Mouse (Mus musculus): ENCODE data around the gene Ccl6.

Gene Ccl6

DNA sequence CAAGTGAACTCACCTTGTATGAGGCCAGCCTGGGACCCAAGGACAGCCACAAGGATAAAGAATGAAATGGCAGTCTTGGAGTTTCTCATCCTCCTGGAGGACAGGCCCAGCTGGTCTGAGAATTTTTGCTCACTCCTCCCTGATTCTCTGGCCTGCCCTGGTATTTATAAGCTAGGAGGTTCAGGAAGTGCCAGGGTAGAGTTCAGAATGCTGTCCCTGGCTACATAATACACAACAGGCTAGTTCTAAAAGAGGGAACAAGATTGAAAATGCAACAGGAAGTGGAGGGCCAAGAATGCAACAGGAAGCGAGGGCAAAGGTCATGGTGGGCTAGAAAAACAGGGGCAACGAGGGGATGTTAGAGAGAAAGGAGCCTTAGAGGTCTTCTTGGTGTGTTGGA lies at the start of gene Ccl6:
Gene Ccl6 (minus strand): TSS at position 235 of the 400 bp plus-strand sequence.
- no peak for DNase-seq (ENCODE audit: low read depth, low spot score)

DNA sequence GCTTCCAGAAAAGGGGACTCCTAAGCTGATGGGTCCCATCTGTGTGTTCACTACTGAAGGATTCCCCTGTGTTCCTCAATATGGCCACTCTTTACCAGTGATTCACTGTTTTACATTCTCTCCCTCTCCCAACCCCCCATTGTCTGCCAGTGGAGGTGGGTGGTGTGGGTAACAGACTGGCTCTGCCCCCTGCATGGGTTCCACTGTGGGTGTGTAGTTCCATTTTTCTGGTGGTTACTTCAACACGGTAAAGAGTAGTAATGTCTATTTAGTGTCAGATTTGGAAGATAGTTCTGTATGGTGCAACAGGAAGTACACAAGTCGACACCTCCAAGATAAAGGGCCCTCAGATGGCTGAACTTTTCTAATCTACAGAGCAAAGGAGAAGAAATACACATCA lies 48.3 kb upstream of the Ccl6 start:
- no peak for DNase-seq (ENCODE audit: low read depth, low spot score)

DNA sequence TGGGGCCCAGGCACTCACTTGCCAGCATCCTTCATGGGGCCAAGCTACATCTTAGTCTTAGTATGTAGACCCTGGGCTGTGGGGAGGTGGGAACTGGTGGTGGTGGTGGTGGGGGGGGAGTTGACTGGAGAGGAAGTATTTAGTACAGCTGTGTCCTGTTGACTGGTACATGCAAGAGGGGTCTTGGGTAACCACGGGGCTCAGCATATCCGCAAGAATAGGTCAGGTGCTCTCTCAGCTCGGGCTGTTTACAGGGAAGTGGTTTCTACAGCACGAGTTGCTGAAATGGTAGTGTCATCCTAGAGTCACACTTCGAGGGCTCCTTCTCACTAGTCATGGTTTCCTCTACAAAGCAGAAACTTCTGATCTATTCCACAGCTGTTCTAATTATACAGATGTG lies 47.3 kb upstream of the Ccl6 start:
- DNase-seq (ENCODE audit: low read depth, low spot score), result no peak

DNA sequence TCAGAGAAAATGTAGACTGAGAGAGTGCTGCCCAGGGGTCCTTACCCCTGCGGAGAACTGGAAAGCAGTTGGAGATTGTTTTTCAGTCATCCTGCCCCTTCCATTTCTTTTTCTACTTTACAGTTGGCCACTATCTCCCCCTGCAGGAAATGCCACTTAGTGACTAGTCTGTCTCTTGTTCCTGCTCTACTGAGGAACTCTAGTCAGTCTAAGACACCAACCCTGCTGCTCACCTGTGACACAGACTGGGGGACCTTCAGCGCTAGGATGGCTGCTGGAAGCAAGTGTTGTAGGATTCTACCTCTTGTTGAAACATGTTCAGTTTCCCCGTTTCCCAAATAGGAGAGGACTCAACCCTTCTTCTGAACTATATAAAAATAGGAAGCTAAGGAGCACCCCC lies 46.6 kb upstream of the Ccl6 start:
- no peak for DNase-seq (ENCODE audit: low read depth, low spot score)

DNA sequence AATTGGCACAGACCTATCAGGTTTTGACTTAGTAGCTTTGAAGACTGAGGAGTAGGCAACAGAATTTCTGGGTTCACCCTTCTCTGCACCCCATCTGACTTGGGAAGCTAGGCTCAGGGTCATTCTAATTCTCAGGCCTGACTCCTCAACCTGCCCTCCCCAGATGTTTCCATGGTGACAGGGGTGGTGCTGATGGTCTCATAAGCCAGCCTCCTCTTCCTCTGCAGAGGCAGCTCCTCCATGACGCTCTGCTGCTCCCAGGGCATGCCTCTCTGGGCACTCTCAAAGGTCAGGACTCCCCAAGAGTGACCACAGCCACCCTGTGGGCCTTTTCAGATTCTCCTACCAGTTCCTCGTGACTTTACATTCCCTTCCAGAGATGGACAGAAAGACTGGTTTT lies 46.0 kb upstream of the Ccl6 start:
- DNase-seq (ENCODE audit: low read depth, low spot score), result no peak

DNA sequence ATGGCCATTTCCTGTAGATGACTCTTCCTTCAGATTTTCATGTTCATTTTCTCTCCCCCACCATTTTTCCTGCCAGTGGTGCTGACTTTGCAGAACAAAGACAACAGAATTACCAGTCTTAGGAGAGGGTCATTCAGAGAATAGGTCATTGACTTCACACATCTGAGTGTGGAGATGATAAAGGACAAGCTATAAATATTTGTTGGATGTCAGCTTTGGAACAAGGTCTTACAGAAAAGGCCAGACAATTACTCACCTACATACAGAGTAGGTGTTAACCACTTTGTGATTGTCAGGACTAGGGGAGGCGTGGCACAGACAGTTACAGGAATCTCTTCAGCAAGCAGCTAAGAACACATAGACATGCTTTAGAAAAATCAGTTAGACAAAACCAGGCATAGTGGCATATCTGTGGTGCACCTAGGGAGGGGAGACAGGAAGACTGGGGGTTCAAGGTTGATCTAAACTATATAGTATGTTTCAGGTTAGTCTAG lies 43.9 kb upstream of the Ccl6 start:
- no peak for DNase-seq (ENCODE audit: low read depth, low spot score)

DNA sequence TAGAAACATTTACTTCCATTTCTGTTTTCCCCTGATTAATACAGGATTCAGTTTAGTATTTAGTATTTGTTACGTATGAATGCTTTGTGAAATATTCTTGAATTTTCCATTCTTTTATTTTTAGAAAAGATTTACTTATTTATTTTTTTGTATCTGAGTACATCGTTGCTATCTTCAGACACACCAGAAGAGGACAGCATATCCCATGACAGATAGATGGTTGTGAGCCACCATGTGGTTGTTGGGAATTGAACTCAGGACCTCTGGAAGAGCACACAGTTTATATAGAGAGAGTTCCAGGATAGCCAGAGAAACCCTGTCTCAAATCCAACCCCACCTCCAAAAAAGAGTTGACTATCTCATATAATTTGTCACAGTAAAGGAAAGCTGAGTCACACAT lies 42.0 kb upstream of the Ccl6 start:
- DNase-seq (ENCODE audit: low read depth, low spot score), result no peak

DNA sequence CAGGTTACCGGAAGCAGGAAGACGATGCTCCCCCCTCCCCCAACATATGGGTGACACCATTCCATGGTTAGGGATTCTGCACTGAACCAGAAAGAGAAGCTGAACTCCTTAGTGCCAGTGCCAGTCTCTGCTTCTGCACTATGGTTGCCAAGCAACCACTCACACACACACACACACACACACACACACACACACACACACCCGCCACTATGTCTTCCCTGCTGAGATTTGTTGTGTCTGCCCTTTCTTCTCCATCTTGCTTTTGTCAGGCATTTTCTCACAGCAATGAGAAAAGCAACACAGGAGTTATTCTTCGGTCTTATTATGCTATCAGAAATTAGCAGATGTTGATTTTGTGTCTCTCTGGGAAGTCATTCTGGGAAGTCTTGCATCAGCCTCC lies 41.5 kb upstream of the Ccl6 start:
- DNase-seq (ENCODE audit: low read depth, low spot score), result no peak

DNA sequence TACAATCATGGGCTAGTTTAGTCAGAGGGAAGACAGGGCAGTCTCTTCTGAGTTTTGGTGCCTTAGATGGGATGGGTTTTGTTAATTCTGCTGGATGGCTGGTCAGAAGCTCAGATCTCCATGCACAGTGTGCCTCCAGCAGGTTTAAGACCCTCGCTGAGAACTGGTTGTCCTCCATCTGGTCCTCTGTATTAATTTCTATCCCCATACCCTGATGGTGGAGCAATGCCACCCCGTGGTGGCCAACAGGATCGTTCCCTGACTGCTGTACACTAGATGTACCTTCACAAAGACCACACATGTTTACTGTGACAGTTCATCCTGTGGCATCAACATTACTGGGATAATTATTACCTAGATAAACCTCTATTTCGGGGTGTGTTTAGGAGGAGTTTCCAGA lies 39.9 kb upstream of the Ccl6 start:
- no peak for DNase-seq (ENCODE audit: low read depth, low spot score)

DNA sequence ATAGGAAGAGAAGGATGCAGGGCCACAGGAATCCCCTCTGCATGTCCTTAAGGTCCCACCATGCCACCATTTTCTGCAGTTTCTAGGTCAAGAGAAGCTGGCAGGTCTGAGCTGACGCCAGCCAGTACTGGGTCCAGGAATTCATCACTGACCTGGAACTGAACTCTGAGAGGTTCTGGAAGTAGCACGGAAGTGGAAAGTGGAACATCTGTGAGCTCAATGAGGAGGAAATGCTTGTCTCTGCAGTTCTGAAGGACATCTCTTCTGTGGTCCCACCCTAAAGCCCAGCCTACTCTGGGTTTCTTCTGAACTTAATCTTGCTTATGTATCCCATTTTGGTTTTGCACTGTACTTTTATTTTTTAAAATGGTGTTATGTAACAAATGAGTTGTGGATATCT lies 38.2 kb upstream of the Ccl6 start:
- no peak for DNase-seq (ENCODE audit: low read depth, low spot score)

DNA sequence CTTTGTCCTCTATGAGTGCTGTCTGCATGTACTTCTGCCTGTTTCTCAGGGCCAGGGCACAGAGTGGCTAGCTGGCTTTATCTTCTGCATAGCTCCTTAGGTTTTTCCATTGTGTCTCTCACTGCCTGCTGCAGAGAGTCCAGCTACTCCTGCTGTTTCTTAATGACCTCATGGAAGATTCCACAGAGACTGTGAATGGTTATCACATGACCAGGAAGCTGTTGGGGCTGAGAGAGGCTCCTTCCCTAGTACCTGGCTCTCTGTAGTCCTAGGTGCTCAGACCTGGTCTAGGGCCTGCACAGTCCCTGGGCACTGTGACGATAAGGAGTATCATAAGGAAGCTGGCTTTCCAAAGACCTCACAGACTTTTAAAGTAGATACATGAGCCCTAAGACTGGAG lies 37.7 kb upstream of the Ccl6 start:
- no peak for DNase-seq (ENCODE audit: low read depth, low spot score)

DNA sequence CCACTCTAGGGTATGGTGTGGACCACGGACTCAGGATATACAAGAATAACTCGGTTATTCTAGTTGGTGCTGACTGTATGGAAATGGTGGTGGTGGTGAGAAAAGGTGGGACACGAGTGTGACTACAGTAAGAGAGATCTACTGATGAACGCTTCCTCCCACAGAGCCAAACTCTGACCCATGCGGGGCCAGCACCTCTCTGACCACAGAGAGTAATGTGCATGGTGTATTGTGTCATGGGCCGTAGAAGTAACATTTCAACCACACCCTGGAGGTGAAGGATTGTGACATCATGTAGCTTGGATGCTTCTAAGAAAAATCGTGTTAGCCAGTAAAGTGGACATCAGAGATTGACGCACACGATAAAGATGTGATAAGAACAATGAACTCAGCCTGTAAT lies 35.9 kb upstream of the Ccl6 start:
- no peak for DNase-seq (ENCODE audit: low read depth, low spot score)

DNA sequence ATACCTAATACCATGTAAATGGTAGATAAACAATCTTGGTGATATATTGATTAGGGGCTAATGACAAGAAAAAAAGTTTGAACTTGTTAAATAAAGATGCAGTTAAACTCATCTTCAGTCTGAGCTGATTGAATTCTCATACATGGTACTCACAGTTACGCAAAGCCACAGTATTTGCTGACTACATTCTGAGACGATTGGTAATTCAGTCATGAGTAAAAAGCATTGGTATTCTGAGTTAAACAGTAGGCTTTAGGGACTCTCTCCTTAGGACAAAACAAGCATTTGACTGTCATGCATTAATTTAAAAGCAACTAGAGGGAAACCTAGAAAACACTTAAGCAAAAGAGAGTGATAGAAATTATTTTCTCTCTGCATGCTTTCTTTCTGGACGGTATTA lies 30.7 kb upstream of the Ccl6 start:
- DNase-seq (ENCODE audit: low read depth, low spot score), result no peak

DNA sequence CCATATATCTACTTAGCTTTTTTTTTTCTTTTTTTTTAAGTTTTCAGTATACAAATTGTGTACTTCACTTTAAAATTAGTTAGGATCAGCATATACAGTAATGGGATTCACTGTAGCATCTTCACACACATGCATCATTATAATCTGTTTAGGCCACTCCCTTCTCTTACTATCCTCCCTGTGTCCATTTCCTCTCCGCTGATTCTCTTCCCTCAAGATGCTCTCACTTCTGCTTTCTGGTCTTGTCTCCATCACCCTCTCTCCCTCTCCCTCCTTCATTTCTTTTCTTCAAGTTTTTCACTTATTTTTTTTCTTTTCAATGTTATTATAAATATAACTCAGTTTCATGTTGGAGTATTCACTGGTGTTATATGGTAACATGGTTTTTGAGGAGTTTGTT lies 26.1 kb upstream of the Ccl6 start:
- no peak for DNase-seq (ENCODE audit: low read depth, low spot score)

DNA sequence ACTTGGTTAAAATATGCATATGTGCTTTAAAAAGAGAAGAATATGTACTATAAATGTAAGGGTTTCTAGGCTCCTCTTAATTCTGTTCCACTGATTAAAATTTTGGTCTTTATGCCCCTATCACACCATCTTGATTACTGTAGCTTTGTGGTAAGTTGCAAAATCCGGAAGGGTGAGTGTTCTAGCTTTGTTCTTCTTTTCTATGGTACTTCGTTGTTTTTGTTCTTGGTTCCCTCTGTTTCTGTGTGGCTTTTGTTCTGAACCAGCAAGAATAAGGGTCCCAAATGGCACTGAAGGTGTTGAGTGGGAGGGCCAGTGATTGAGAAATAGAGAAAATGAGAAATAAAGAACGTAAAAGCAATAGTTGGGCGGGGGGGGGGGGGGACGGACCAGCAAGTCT lies 25.4 kb upstream of the Ccl6 start:
- DNase-seq (ENCODE audit: low read depth, low spot score), result no peak

DNA sequence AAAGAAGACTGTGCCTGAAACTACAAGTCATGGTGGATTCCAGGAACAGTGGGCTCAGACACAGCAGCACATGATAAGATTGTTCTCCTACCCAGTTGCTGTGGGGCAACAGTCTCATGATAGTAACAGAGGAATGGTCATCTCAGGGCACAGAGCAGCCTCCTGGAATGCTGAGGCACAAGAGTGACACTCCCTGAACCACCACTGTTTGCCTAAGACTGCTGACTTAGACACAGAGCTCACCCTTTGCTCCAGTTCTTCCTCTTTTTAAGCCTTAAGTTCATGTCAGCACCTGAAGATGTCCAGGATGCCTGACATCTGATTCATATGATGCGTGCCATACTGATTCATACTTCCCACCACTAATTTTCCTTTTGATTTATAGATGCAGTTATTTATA lies 23.7 kb upstream of the Ccl6 start:
- DNase-seq (ENCODE audit: low read depth, low spot score), result no peak

DNA sequence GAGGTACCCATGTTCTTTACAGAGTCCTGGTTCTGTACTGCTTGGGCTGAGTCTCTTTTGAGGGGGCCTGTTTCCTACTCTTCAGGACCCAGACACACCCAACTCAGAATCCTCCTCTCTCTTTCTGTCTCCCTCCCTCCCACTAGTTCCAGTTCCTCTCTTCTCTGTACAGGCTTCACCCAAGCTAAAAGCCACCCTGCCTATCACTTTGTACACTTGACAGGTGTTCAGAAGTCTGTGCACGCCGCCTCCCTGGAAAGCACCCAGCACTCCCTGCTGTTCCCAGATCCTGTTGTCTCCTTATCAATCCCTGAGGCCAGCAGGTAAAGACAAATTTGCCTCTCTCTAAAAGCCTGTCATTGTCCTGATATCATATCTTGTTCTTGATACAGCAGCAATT lies 18.0 kb upstream of the Ccl6 start:
- no peak for DNase-seq (ENCODE audit: low read depth, low spot score)

DNA sequence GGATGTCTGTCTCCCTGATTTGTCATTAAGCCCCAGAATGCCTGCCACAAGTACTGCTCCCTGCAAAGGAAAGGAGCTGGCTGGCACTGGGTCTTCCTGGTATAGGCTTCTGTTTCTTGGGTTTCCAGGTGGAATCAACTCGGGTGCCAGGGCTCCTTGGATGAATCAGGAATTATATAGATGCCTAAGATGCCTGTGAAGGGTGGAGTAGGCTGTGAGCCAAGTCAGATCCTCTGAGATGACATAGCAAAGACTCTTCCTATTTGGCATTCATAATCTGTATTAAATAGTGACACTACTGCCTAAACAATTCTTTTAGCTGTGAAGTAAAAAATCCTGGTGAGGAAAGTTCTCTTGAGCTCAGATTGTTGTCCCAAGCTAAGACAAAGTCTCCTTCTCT lies 13.5 kb upstream of the Ccl6 start:
- no peak for DNase-seq (ENCODE audit: low read depth, low spot score)

DNA sequence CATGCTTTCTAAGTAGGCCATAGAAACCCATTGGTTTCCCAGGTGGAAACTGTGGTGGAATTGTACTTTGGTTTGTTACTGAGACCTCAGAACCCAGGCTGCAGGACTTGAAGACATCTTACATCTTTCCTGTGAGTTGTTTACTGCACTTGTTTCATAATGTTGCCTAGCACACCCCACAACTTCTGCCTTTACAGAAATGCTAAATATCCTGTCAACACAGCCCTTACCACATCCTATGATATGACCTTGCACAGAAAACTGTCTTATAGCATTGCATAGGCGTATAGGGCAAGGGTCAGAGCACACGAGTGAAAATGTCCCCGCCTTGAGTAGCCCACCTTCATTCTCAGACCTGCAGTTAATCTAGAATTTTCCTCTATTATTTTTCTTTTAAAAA lies 12.6 kb upstream of the Ccl6 start:
- DNase-seq (ENCODE audit: low read depth, low spot score), result no peak

DNA sequence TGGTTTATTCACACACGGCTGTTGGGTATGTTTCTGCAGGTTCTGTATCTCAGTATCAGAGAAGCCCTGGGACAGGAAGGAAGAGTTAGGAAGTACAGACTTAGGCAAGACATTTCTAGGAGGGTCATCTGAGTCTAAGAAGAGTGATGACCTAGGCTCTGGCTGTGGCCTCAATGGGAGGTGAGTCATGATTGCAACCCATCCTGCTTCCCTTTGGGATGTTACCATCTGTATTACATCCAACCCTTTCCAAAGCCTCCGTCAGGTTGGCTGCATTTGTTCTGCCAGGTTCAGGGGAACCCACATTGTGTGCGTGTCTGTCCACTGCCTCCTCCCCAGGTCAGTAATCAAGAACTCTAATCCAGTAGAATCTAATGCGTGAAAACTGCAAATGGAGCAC lies 11.8 kb upstream of the Ccl6 start:
- DNase-seq (ENCODE audit: low read depth, low spot score), result no peak

DNA sequence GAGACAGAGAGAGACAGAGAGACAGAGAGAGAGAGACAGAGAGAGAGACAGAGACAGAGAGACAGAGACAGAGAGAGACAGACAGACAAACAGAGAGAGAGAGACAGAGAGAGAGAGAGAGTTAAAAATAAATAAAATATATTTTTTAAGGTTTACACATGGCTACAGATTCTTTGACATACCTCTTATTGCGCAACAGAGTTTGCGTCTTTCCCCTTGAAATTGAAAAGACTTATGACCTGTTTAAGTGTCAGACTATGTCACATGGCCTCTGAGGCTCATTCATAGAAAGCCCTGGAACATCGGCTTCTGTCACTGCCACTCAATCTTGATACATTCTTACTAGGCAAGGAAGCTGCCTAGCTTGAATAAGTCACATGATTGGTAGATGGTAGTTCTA lies 10.5 kb upstream of the Ccl6 start:
- no peak for DNase-seq (ENCODE audit: low read depth, low spot score)

DNA sequence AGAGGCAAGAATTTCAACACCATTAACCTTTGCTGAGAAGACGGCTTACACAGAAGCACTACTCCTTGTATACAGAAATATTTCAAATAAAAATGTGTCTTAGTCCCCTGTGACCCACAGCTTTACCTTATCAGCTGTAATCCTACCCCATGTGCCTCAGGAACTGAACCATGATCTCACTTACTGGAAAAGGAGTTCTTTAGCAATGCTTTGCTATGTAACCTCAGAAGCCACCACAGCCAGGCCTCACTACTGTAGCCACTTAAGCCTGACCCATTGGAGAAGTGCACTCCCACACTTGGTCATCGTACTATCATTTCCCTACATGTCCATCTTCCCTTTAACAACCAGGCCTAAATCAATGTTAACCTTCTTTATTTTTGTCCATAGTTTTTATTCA lies 7.7 kb upstream of the Ccl6 start:
- DNase-seq (ENCODE audit: low read depth, low spot score), result no peak

DNA sequence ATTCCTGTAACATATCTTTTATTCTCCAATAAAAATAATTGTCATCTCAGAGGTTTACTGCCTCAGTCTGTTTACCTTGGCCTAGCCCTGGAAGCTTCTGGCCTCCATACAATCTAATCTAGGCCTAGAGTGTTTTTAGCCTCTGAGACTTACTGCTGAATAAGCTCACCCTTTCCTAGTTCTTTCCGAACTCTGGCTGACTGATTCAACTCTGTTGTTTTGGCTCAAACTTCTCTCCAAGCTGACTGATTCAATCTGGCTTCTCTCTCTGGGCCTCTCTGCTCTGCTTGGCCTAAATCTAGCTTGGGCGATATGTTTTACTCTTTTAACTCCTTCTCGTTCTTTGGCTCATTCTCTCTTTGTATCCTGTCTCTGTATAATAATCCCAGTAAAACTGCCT lies 6.1 kb upstream of the Ccl6 start:
- DNase-seq (ENCODE audit: low read depth, low spot score), result no peak

DNA sequence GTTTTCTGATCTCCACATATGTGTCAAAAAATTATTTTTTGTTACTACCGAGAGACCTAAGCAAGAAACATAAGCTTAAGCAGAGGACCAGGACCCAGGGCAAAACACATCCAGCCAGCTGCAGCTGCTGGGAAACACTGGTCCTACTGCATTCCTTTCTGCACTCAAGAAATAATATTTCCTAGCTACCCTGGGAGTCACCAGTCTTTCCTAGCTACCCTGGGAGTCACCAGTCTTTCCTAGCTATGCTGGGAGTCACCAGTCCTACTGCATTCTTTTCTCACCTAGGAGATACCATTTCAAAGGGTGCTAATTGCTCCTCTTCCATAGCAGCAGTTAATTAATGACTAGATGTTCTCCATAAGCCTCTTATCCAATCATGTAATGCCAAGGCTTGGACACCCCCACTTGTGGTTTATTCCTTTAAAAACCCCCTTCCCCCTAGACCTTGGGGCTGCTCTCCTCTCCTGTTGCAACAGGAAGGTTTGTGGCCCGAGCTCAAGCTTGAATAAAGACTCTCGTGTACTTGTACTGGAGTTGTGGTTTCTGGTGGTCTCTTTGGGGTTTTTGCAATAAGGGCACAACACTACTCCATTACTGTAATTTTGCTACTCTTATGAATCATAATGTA lies 5.4 kb upstream of the Ccl6 start:
- DNase-seq (ENCODE audit: low read depth, low spot score), result no peak

Measured in retina, postnatal 7 days (tissue).